Mouse (Mus musculus) layer of hippocampus, adult 8-10 months (tissue): Measurements from ENCODE around the gene Olfr522. TPM values are rescaled to one million over a fixed set of nuclear protein-coding genes. Genes with fewer than 3 reads are reported as not detected.
A peak's percentile ranks its signal among the peaks of the same experiment; 100 is the strongest.

Experiments used
- DNase-seq, 2 experiments: peaks; one replicate each; pipeline ENCODE4 v3.0.0; 2022; ENCODE audit warnings: low spot score in 2 of 2
- total RNA-seq, 4 experiments: library from RNA; stranded (reverse); gene quantifications; 2 replicates each; pipeline ENCODE4 v1.2.4; 2022

Gene Olfr522
- total RNA-seq, result not detected

- DNase-seq, result no peak
Measured at GRCm38 (mm10) chr7:140164664-140165063, at the start of gene Olfr522. Gene Olfr522, minus strand, starts transcription at chr7:140164764.

DNA sequence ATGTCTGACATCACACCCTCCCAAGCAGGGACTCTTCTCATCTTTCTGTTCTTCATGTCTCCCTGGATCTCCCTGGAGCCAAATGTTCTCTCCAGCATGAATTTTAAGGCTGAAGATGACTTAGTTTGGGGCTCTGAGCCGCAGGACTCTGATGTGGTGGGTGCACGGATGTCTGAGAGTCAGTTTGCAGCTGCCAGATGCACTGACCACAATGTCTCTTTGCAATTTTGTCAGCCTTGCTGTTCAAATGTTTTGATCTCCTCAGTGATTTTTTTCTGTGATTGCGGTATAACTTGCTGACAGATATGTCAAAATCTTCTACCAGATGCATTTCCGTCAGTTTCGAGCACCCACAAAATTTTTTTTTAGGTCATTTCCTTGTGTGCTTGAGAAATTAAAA lies 49.3 kb upstream of the Olfr522 start:
- DNase-seq, result no peak

- DNase-seq, result no peak
Measured at GRCm38 (mm10) chr7:140208677-140209076, 44.1 kb upstream of the Olfr522 start.

- DNase-seq, result no peak
Measured at GRCm38 (mm10) chr7:140208153-140208552, 43.6 kb upstream of the Olfr522 start.

GRCm38 (mm10) chr7:140206904-140207303 lies 42.3 kb upstream of the Olfr522 start:
- no peak for DNase-seq

- DNase-seq, result no peak
Measured at GRCm38 (mm10) chr7:140205864-140206263, 41.3 kb upstream of the Olfr522 start, which contains the start of gene Olfr524. Gene Olfr524, minus strand, starts transcription at chr7:140205964.

GRCm38 (mm10) chr7:140201090-140201489 lies 36.5 kb upstream of the Olfr522 start:
- no peak for DNase-seq

DNA sequence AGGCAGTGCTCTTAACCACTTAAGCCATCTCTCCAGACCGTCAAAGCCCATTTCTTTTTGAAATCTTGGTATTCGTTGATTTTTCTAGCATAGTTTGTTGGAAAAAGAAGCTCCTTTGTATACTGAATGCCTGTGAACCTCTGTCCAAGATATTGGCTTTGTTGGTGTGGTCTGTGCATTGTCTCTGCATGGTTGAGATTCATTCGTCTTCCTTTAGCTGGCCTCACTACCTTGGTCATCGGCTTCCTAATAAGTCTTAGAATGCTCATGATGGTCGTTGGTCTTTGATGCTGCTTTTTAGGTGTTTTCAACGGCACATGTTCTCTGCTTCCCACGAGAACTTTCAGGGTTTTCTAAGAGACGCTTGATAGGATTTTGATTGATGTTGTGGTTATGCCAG lies 31.4 kb upstream of the Olfr522 start:
- no peak for DNase-seq

GRCm38 (mm10) chr7:140194031-140194430 lies 29.5 kb upstream of the Olfr522 start:
- no peak for DNase-seq

DNA sequence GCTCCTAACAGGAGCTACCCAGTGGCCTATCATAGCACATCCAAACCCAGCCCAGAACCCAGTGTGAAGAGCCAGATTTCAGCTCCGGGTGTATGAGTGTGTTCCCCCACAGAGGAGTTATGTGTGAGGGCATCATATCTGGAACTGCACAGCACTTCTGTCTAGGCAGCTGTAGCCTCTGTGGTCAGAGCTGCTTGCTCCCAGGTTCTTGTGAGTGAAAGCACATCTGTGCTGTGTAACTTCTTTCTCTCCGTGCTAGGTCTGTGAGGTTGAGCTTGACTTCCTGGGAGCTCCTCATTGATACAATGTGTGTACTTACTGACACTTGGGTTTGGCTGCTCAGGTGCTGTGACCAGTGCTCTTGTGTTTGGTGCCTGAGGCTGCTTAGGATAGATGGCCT lies 28.3 kb upstream of the Olfr522 start:
- DNase-seq, result no peak

DNA sequence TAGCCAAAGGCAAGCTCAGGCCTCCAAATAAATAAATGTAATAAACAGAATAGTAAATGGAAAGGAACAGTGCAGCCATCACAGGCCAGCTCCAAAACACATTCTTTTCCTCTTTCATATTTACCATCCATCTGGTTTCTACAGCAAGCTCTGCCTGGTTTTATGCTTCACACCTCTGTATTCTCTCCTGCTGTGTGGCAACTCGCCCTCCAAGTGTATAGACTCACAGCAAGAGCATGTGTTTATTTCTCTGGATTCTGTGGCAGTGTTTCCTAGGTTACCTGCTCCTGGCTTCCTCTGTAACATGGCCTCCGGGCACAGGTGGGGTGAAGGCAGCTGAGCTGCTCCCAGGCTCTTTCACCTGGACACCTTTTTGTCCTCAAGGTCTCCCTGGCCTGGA lies 27.9 kb upstream of the Olfr522 start:
- no peak for DNase-seq

- DNase-seq, result no peak
Measured at GRCm38 (mm10) chr7:140190435-140190834, 25.9 kb upstream of the Olfr522 start.

DNA sequence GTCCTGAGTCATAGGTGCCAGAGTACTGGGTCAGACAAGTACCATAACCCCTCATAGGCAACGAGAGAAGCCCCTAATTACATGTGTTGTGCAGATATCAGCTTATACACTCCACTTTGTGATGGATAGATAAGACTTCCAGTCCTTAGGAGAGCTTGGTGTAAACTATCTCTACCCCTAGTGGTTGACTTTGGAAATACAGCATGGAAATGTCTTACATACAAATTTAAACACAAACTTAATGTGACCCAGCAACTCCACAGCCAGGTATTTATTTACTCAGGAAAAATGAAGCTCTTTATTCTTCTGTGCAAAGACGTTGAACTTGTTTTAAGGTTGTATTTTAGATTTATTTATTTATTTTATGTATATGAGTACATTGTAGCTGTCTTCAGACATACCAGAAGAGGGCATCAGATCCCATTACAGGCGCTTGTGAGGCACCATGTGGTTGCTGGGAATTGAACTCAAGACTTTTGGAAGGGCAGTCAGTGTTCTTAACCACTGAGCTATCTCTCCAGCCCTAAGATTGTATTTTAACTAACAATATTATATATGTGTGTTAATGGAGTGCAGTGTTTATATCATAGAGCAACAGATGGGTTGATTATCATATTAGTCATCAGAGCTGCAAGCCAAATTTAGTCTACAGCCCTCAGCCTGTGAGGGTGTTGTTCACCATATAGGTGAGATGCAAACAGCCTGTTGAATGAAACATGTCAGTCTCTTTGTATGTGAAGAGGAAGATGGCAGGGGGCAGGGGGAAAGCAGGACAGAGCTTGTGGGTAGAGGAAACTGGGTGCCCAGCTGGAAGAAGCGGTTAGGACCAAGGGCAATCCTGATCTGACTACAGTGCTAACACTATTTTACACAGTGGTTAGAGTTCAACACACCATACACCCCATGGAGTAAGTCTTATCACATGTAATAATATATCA lies 24.1 kb upstream of the Olfr522 start:
- DNase-seq, result no peak

- DNase-seq, result peak; percentile 37 to 50
Measured at GRCm38 (mm10) chr7:140187721-140188390, 23.3 kb upstream of the Olfr522 start.

DNA sequence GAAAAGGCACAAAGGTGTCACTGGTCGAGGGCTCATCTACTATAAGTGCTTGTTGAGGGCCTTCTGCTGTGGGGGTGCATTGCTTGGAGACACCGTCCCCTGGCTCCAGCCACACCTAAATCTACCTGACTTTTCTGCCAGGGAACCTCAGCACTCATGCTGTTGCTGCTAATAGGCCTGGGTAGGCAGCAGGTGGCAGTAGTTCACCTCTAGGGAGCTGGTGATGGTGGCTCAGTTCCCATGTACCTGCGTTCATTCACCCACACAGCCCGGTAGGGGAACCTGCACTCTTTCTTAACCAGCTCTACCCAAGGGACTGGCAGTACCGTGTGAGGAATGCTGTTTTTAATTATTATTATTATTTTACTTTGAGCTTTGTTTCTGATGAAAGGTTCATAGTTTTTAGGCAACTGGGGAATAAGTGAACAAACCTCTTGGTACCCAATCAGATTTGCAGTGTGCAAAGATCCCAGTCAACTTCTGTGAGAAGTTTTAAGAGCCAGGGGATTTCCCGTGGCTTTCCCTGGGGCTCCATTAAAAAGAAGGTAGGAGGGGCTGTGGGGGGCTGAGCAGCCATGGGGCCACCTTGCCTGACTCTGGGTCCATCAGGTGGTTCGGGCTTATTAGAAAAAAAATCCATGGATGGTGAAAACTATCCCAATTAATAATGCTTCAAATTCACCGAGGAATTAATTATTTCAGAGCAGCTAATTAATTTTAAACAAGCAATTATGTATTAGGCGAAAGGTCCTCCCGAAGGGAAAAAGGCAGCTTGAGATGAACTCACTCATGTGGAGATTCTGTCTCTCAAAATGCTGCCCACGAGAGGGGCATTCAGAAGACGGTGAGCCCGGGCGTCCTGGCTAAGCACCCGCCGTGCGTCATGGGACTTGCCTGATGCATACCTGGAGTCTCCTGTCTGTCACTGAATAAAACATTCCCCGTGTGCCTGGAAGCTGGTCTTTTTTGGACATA lies 22.4 kb upstream of the Olfr522 start:
- peak; percentile 25 to 50 for DNase-seq

DNA sequence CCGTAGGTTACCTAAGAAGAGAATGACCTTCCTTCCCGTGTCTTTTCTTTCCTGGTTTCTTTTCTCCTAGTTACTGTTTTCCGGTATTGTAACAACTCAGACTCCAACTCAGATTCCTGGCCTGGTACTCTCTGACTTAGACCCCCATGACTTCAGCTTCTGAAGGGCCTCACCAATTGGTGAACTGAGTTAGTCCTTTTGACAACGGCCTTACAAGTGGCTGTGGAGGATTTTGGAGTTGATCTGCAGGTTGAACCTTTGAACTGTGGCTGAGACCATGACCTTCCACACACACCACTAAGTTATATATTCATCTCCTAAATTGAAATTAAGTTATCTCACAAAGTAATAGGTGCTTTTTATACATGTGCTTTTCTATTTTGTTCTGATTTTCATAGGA lies 19.6 kb upstream of the Olfr522 start:
- DNase-seq, result no peak

DNA sequence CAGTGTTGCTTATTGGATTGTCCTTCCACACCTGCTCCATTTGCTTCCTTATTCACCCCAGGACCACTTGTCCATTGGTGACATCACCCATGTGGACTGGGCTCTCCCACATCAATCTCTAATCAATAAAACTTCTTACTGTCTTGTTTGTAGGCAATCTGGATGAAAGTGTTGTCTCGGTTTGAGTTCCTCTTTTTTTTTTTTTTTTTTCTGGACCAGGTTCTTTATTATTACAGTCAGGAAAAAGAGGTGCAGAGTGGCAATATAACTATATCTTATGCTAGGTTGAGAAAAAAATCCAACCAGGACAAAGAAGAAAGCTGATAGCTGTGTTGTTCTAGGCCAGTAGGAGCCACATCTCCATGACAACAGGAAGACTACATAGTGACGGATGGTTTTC lies 16.1 kb upstream of the Olfr522 start:
- no peak for DNase-seq

DNA sequence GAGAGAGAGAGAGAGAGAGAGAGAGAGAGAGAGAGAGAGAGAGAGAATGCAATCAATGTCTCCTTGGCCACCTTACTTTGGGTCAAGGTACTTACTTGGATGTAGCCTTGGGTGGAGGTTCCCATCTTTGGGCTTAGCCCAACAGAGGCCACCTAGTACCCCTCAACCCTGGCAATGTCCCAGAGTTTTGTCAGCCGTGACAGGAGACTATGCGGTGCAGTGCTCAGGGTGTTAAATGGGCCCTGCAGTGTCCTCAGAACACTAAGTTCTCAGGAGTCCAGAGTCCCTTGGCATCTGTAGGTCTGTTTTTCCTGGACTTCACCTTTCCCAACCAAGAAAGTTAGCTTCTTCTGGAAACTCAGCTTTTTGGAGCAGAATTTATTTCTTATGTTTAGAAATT lies 14.6 kb upstream of the Olfr522 start:
- no peak for DNase-seq

- DNase-seq, result no peak
Measured at GRCm38 (mm10) chr7:140172936-140173335, 8.4 kb upstream of the Olfr522 start, which contains the start of gene Olfr523. Gene Olfr523, plus strand, starts transcription at chr7:140173217.

GRCm38 (mm10) chr7:140170863-140171262 lies 6.3 kb upstream of the Olfr522 start:
- DNase-seq, result no peak

GRCm38 (mm10) chr7:140169386-140169785 lies 4.8 kb upstream of the Olfr522 start:
- no peak for DNase-seq
